Mouse (Mus musculus) hindbrain, embryonic 14.5 days (tissue): ENCODE data around the gene Hrh1. TPM values are rescaled to one million over a fixed set of nuclear protein-coding genes. Genes with fewer than 3 reads are reported as not detected.

Source experiments
- ATAC-seq: fragments of 200-750 bp; cut with Nextera tagmentation; 2 replicates; pipeline ENCODE4 v1.8.0; 2017; ENCODE audit warnings: moderate number of reproducible peaks, mild to moderate bottlenecking, moderate TSS enrichment, moderate library complexity; ENCODE audit not compliant: low FRiP score
- DNase-seq: peaks from one replicate; pipeline ENCODE4 v3.0.0-alpha.2; 2015; ENCODE audit warnings: low spot score
- H3K27ac ChIP-seq: fragments of 300-500 bp; sonication (generic); 2 replicates; pipeline ENCODE4 v1.5.1; 2014; ENCODE audit warnings: mild to moderate bottlenecking, moderate library complexity
- H3K27me3 ChIP-seq: fragments of 300-500 bp; sonication (generic); 2 replicates; pipeline ENCODE4 v1.6.1; 2014; ENCODE audit warnings: mild to moderate bottlenecking, low read length, mixed read lengths; ENCODE audit not compliant: control insufficient read depth, insufficient read depth
- H3K36me3 ChIP-seq: fragments of 300-500 bp; sonication (generic); replicated peaks from 2 replicates; pipeline ENCODE4 v1.6.1; 2014; ENCODE audit not compliant: control insufficient read depth, insufficient read depth
- H3K4me1 ChIP-seq: fragments of 300-500 bp; sonication (generic); replicated peaks from 2 replicates; pipeline ENCODE4 v1.6.1; 2014; ENCODE audit warnings: antibody characterized with exemption, low read length, mixed read lengths; ENCODE audit not compliant: control insufficient read depth, insufficient read depth
- H3K4me2 ChIP-seq: fragments of 300-500 bp; sonication (generic); replicated peaks from 2 replicates; pipeline ENCODE4 v1.6.1; 2014; ENCODE audit warnings: mild to moderate bottlenecking, moderate library complexity
- H3K4me3 ChIP-seq: fragments of 300-500 bp; sonication (generic); replicated peaks from 2 replicates; pipeline ENCODE4 v1.5.1; 2014; ENCODE audit warnings: mild to moderate bottlenecking, low read length
- H3K9ac ChIP-seq: fragments of 300-500 bp; sonication (generic); 2 replicates; pipeline ENCODE4 v1.6.1; 2014
- H3K9me3 ChIP-seq: fragments of 300-500 bp; sonication (generic); 2 replicates; pipeline ENCODE4 v1.6.1; 2016; ENCODE audit warnings: low read length; ENCODE audit not compliant: control insufficient read depth
- WGBS: fragments of 180-500 bp; shearing (Covaris S2); extraction: QIAGEN DNeasy Blood & Tissue Kit; methylation state at CpG from one replicate; pipeline ENCODE4 v1.1.7; 2014; 5-methylcytosine and 5-hydroxymethylcytosine counted together
- polyA plus RNA-seq: library from polyadenylated mRNA; unstranded; fragments of >200 nt; fragmentation: Nextera tagmentation; extraction: Ambion mirVana; gene quantifications from 2 replicates; pipeline ENCODE4 v1.2.1, GENCODE M21; 2014

The Hrh1 gene
- polyA plus RNA-seq, 1 experiment from 2014 or later: 0.47 TPM

GRCm38 (mm10) chr6:114444247-114444844, 46.6 kb downstream of the Hrh1 start:
- H3K36me3 ChIP-seq: no peaks in the 10 kb centered on the region
- peaks cover 6% of the 10 kb centered on the region for H3K4me1 ChIP-seq
- no peak overlapping the region for H3K4me3 ChIP-seq
- no peak for DNase-seq
- H3K9me3 ChIP-seq: 0 out of 2 replicates have a peak, but pooled peaks cover 6% of the 10 kb centered on the region
- ATAC-seq: no peak
- no peak overlapping the region for H3K27ac ChIP-seq
- no peak overlapping the region for H3K9ac ChIP-seq
- no peak overlapping the region for H3K4me2 ChIP-seq
- WGBS: 68% methylated on average over 1 of the region's 1 CpGs
- H3K27me3 ChIP-seq: no peaks in the 10 kb centered on the region

- no peak overlapping the region for H3K9ac ChIP-seq
- ATAC-seq (no peak), DNase-seq (no peak)
- H3K36me3 ChIP-seq: no peaks in the 10 kb centered on the region
- WGBS: 92% methylated on average over 3 of the region's 3 CpGs
- no peak overlapping the region for H3K4me2 ChIP-seq
- H3K9me3 ChIP-seq: no peaks in the 10 kb centered on the region
- no peak overlapping the region for H3K4me3 ChIP-seq
- H3K27me3 ChIP-seq: no peaks in the 10 kb centered on the region
- H3K27ac ChIP-seq: no peak overlapping the region
- peaks cover 6% of the 10 kb centered on the region for H3K4me1 ChIP-seq
Measured at GRCm38 (mm10) chr6:114444976-114445375, 47.2 kb downstream of the Hrh1 start.

- H3K9ac ChIP-seq: no peak overlapping the region
- no peaks in the 10 kb centered on the region; the same call in 1 of the 2 replicates for H3K4me1 ChIP-seq
- H3K4me3 ChIP-seq: no peak overlapping the region
- ATAC-seq: no peak
- H3K4me2 ChIP-seq: no peak overlapping the region
- H3K9me3 ChIP-seq: no peaks in the 10 kb centered on the region
- no peaks in the 10 kb centered on the region for H3K36me3 ChIP-seq
- no peaks in the 10 kb centered on the region for H3K27me3 ChIP-seq
- no peak for DNase-seq
- 77% methylated on average over 9 of the region's 9 CpGs for WGBS
- H3K27ac ChIP-seq: no peak overlapping the region
Measured at GRCm38 (mm10) chr6:114448888-114449287, 51.2 kb downstream of the Hrh1 start.

GRCm38 (mm10) chr6:114455267-114455666, 57.5 kb downstream of the Hrh1 start:
- Histone ChIP-seq H3K4me2 (no peak overlapping the region), H3K27ac (no peak overlapping the region), H3K36me3 (no peaks in the 10 kb centered on the region), H3K9me3 (no peaks in the 10 kb centered on the region), H3K4me1 (no peaks in the 10 kb centered on the region; the same call in 1 of the 2 replicates), H3K27me3 (no peaks in the 10 kb centered on the region), H3K4me3 (no peak overlapping the region), H3K9ac (no peak overlapping the region)
- 95% methylated on average over 4 of the region's 4 CpGs for WGBS
- ATAC-seq: no peak
- no peak for DNase-seq

DNA sequence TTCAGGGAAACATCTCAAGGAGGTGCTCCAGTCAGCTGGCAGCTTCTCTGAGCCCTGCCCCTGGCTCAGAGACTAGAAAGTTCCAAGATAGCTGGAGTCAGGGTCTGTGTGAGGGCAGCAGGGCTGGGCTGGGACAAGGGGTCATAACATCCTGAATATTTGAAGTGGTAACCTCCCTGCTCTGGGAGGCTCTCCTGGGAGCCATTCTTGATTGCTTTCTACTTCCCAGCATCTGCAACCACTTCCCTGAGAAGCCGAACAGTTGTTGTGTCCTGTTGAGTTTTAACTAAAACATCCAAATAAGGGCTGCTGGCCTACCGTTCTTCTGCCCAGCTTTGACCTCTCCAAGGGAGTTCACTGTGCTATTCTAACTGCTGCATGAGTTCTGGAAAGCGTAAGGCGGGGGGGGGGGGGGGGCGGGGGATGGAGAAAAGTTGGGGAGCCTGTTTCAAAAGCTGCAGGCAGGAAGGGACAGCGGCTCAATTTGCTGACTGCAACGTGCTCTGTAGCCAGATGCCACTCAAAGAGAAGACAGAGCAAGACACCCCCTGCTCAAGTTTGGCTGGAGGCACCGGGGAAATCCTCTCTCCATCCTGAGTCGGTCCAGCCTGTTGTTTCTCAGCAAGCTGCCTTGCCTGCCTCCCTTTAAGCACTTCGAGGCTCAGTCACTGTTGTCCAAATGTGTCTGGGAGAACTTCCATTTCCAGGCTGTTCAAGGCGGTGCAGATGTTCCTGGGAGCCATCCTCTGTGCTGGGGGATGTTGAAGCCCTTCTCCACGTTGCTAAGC, 58.7 kb downstream of the Hrh1 start:
- ATAC-seq (no peak), DNase-seq (no peak)
- 58% methylated on average over 12 of the region's 12 CpGs for whole genome bisulfite sequencing

DNA sequence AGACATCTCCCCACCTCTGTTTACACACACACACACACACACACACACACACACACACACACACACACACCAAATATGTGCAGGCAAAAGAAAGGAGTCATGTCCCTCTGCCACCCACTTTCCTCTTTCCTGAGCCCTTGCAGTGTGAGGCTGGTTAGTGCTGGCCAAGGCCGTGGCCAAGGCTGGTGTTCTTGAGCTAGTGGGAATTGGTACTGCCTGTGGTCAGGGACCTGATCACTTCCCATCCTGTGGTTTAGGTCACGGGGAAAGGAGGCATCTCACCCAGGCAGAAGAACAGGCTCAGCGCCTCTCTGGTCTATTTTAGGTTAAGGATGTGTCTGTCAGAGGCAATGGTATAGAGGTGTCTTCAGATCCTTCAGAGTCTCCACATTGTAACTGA, 59.6 kb downstream of the Hrh1 start:
- no peak overlapping the region for H3K9ac ChIP-seq
- no peak overlapping the region for H3K4me2 ChIP-seq
- no peaks in the 10 kb centered on the region for H3K36me3 ChIP-seq
- H3K27me3 ChIP-seq: no peaks in the 10 kb centered on the region
- 86% methylated on average over 3 of the region's 3 CpGs for WGBS
- no peak overlapping the region for H3K27ac ChIP-seq
- H3K4me1 ChIP-seq: no peaks in the 10 kb centered on the region; the same call in 1 of the 2 replicates
- H3K4me3 ChIP-seq: no peak overlapping the region
- no peaks in the 10 kb centered on the region for H3K9me3 ChIP-seq
- ATAC-seq (no peak), DNase-seq (no peak)

More for the DNA sequence above, 58.7 kb downstream of the Hrh1 start:
- no peak overlapping the region for H3K9ac ChIP-seq
- no peak overlapping the region for H3K4me2 ChIP-seq
- no peak overlapping the region for H3K27ac ChIP-seq
- H3K4me1 ChIP-seq: no peaks in the 10 kb centered on the region; the same call in 1 of the 2 replicates
- no peak overlapping the region for H3K4me3 ChIP-seq
- H3K36me3 ChIP-seq: no peaks in the 10 kb centered on the region
- H3K27me3 ChIP-seq: no peaks in the 10 kb centered on the region
- H3K9me3 ChIP-seq: no peaks in the 10 kb centered on the region

- H3K4me3 ChIP-seq: no peak overlapping the region
- no peak overlapping the region for H3K4me2 ChIP-seq
- H3K27me3 ChIP-seq: no peaks in the 10 kb centered on the region
- WGBS: 88% methylated on average over 5 of the region's 5 CpGs
- H3K9me3 ChIP-seq: no peaks in the 10 kb centered on the region
- no peaks in the 10 kb centered on the region for H3K36me3 ChIP-seq
- H3K4me1 ChIP-seq: no peaks in the 10 kb centered on the region; the same call in 1 of the 2 replicates
- ATAC-seq (no peak), DNase-seq (no peak)
- no peak overlapping the region for H3K9ac ChIP-seq
- no peak overlapping the region for H3K27ac ChIP-seq
Measured at GRCm38 (mm10) chr6:114458191-114458590, 60.5 kb downstream of the Hrh1 start.

- DNase-seq (no peak), ATAC-seq (no peak)
- H3K27me3 ChIP-seq: no peaks in the 10 kb centered on the region
- H3K4me2 ChIP-seq: no peak overlapping the region
- no peaks in the 10 kb centered on the region; the same call in 1 of the 2 replicates for H3K4me1 ChIP-seq
- H3K9me3 ChIP-seq: no peaks in the 10 kb centered on the region
- no peaks in the 10 kb centered on the region for H3K36me3 ChIP-seq
- no peak overlapping the region for H3K9ac ChIP-seq
- no peak overlapping the region for H3K27ac ChIP-seq
- 33% methylated on average over 2 of the region's 2 CpGs for WGBS
- H3K4me3 ChIP-seq: no peak overlapping the region
Measured at GRCm38 (mm10) chr6:114459969-114460368, 62.2 kb downstream of the Hrh1 start.

- Histone ChIP-seq H3K4me3 (no peak overlapping the region), H3K9me3 (no peaks in the 10 kb centered on the region), H3K36me3 (no peaks in the 10 kb centered on the region), H3K4me2 (no peak overlapping the region), H3K4me1 (no peaks in the 10 kb centered on the region; the same call in 1 of the 2 replicates), H3K9ac (no peak overlapping the region), H3K27ac (no peak overlapping the region), H3K27me3 (no peaks in the 10 kb centered on the region)
- ATAC-seq (no peak), DNase-seq (no peak)
Measured at GRCm38 (mm10) chr6:114461536-114461935, 63.8 kb downstream of the Hrh1 start.
